Mouse (Mus musculus) thymus, adult 2 months (tissue): Measurements from ENCODE around the gene Stag1.

ENCODE experiments used
- CTCF ChIP-seq: fragments of 200-500 bp; IDR thresholded peaks from 2 replicates; pipeline ENCODE4 v1.5.1; 2012; ENCODE audit warnings: mild to moderate bottlenecking, control low read depth, low read length, moderate library complexity, borderline replicate concordance; ENCODE audit not compliant: control insufficient read depth, poor library complexity, insufficient read depth; ENCODE audit errors: extremely low read depth
- POLR2A ChIP-seq: fragments of 200-500 bp; IDR thresholded peaks from 2 replicates; pipeline ENCODE4 v1.6.1; 2012; ENCODE audit warnings: mild to moderate bottlenecking, low read length, control low read depth, moderate library complexity; ENCODE audit not compliant: control insufficient read depth, poor library complexity, insufficient read depth; ENCODE audit errors: extremely low read depth

DNA sequence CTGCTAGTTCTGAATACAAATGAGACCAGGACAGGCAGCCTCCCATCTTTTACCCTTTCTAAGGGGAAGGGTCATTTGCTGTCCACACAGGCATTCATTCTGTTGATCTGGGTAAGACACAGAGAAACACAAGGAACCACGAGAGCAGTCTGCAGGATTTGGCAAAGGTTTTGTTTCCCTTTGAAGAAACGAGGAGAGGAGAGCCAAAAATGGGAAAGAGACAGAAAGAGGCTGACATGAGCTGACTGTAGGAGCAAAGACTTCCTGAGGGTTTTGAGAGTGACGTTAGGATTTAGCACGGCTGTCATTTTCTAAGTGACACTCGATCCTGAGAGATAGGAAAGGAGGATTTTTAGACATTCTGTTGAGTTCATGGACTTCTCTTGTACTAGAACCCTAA, 23.7 kb upstream of the Stag1 start:
- TF ChIP-seq CTCF = no peak
- no peak for TF ChIP-seq POLR2A
